Mouse (Mus musculus) small intestine, adult 2 months (tissue): ENCODE measurements around the gene Npat.

Source experiments
- CTCF ChIP-seq: fragments of 200-500 bp; IDR thresholded peaks from 2 replicates; pipeline ENCODE4 v1.5.1; 2012; ENCODE audit warnings: low read depth, mild to moderate bottlenecking, control low read depth, inconsistent platforms, low read length, moderate library complexity, mixed read lengths; ENCODE audit not compliant: insufficient replicate concordance, insufficient read length; ENCODE audit errors: extremely low read depth
- POLR2A ChIP-seq: fragments of 200-500 bp; IDR thresholded peaks from 2 replicates; pipeline ENCODE4 v1.6.1; 2012; ENCODE audit warnings: low read depth, mild to moderate bottlenecking, control low read depth, inconsistent platforms, low read length, moderate library complexity

DNA sequence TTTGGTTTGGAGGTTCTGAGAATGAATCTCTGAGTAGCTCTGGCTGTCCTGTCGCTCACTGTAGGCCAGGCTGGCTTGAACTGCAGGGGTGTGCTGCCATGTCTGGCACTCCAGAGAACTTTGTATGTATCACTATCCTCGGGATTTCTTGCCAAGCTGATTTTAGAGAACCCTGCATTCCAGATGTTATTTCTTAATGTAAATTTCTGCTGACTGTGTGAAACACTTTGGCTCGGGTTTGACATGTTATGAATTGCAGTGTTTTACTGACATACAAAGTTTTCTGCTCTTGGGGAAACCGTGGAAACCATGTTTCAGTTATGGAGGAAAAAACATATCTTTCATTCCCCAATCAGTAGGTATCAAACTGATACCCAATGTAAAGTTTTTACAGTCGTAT is 38.9 kb downstream of the Npat start:
- TF ChIP-seq CTCF (no peak), POLR2A (no peak)
